Mouse (Mus musculus) left cerebral cortex, adult 11 months (tissue): ENCODE results near the gene Myl6b.
"Not testable (repeated sequence)": the region's sequence is repeated elsewhere in the genome, so short reads cannot be mapped to it uniquely, and the experiment has no call there.

Experiments used
- DNase-seq: peaks from one replicate; pipeline ENCODE4 v3.0.0; 2022; ENCODE audit warnings: low spot score

Myl6b gene

DNA sequence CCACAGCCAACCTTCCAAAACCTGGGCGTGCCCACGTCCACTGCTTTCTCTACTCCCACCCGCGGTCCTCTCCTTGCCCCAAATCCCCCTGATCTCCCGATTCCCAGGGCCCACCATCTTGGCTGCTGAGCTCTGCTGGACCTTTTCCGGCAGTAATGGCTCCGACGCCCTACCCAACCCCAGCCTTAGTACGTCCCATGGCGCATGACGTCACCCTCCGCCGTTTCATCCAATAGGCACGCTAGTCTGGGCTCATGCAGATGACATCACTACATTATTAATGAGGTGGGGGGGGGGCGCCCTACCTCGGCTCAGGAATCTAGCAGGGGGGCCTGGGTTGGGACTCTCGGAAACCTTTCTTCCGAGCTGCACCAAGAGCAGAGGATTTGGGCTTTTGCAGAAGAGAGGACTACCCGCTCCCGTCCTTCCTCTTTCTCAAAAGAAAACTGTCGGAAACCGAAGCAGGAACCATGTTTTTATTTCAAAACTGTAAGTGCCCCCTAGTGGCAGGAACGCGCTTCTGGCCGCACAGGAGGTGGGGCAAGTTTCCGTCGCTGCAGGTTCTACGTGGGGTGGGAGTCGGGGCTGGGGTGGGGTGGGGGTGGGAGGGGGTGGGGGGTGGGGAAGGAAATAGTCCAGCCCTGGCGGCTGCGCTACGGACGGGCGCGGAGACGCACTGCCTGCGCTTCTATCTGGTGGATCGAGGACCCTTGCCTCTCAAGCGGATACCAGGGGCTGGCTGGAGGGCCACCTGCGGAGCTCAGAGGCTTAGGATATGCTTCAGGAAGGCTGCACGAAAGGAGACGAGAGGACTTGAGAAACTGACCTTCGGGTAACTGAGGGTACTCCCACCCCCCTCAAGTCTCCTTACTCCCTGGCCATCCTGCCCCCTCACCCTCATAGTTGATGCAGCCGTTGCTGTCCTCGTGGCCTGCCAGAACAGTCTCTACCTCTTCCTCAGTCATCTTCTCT, 4.5 kb downstream of the Myl6b start, which contains the start of gene Myl6:
Myl6 (minus strand) TSS at position 451 of the 972 bp plus-strand sequence.
- DNase-seq: peak; percentile 96

DNA sequence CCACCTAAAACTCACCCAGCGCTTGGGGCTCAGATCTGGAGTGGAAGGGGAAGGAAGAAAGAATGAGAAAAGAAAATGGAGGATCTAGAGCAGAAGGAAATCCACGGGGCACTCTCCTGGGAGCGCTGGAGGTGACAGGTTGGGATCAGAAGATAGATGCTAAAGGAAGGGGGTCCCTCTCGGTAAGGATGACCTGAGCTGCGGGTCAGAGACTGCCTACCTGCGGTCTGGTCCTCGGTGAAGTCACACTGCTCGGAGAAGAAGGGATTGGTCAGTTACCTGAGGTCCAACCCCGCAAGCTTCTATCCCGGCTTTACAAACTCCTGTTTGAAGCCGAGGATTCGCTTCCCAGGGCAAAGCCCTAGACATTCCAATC, 5.2 kb downstream of the Myl6b start:
- no peak for DNase-seq

DNA sequence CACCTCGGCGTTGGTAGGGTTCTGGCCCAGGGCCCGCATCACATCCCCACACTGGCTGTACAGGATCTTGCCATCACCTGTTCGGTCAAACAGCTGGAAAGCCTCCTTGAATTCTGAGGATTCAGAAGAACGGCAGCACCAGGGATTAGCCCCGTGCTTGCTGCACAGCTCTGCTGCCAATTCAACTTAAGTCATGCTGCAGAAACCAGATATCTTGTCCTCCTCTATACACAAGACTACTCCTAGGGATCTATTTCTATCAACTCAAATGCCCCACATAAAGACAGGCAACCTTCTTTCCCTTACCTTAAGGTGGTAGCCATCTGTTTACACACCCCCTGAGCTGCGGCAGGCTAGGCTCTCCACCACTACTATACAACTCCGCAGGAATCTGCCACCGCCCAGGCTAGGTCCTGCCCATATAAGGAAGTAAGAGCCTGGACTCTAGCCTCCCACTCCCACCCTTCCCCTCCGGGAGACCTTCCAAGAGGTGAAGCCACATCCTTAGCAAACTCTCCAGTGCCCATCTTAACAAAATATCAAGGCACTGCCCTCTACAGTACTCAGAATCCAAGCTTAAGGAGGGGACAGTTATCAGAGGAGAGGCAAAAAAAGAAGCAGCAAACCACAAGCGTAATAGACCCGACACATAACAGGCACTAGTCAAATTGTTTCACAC, 5.7 kb downstream of the Myl6b start:
- no peak for DNase-seq

DNA sequence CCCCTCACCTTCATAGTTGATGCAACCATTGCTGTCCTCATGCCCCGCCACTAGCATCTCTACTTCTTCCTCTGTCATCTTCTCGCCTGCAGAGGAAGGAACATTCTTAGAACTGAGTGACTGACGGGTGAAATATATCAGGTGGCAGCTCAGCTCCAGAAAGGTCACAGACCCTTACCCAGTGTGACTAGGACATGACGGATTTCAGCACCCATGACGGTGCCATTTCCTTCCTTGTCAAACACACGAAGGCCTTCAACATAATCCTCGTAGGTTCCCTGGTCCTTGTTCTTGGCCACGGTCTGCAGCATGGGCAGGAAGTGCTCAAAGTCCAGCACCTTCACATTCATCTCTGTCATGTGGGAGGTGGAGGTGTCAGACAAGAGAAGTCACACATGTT, 6.4 kb downstream of the Myl6b start:
- not testable (repeated sequence) for DNase-seq

DNA sequence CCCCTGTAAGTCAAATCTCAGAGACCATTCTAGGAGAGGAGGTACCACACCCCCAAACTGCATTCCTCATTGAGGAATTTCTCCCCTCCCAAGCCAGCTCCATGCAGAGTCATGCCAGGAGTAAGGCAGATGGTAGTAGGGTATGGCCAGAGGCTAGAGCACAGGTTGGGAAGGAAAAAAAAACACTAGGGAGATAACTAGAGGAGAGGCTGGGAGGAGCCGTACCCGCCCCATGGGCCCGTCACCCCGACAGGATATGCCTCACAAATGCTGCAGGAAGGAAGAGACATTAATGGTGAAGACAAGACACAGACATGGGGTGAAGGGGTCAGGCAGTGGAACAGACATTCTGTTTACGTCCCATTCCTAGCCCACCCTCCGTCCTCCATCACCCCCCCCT, 7.0 kb downstream of the Myl6b start:
- no peak for DNase-seq

DNA sequence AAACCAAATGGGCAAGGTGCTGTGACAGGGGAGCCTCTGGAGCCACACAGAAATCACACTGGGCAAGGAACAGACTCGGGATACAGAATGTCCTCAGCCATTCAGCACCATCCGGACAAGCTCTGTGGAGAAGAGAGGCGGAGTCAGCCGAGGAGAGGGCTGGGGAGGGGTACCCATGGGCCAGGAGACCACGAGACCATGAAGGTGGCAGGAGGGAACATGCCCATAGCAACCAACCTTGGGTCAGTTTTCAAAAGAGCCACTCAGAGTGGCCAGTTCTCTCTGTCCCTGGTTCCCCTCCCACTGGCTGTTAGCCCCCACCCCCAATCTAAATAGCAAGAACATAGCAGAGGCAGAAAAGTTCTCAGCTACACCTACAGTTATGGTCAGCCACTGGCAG, 7.6 kb downstream of the Myl6b start:
- no peak for DNase-seq

DNA sequence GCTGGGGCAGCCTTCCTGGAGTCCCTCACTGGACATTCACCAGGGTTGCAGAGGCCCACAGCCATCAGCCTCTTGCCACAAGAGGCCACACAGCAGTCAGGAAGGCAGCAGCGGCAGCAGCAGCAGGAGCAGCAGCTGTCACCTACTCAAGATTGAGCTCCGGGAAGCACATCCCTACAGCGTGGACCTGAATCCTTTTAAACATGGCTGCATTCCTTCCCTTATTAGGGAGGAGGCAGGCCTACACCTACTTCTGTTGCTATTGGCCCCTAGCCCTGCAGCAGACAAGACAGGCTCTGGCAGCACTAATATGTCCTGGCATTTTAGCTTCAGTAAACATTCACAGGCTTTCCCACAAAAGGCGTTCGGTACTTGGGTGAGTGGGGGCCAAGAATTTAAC, 8.3 kb downstream of the Myl6b start:
- DNase-seq: no peak

DNA sequence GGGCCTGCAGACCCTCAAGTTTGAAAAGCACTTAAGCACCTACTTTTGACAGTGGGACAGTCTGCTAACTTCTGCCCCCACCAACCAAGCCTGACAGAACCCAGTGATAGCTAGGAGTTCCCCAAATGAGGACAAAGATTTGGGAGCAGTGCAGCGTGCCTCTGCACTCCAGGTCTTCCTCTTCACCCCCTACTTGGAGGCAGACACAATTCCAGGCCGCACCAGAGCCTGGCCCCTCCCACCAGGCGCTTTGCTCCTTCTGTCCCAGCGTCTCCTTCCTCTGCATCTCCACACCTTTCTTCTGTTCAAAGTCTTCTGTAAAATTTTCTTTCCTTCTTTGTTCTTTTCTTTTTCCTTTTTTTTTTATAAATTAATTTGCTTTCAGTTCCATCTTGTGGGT, 8.7 kb downstream of the Myl6b start:
- DNase-seq: no peak

DNA sequence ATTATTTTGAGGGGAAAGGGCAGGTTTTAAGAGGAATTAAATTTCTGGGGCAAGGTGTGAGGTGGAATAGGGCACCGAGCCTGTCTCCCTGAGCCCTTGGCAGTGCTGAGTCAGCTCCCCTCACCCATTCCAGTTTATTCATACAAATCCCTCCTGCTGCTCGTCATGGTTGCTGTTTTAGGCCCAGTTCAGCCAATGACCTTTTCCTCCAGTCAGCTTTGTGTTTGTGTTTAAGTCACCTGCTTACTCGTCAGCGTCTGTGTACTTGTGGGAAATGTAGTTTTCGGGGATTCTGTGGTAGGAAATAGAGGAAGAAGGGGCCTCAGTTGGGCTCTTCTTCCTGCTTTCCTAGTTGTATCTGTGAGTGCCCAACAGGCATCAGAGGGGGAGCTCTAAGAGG, 9.1 kb downstream of the Myl6b start:
- DNase-seq: no peak

DNA sequence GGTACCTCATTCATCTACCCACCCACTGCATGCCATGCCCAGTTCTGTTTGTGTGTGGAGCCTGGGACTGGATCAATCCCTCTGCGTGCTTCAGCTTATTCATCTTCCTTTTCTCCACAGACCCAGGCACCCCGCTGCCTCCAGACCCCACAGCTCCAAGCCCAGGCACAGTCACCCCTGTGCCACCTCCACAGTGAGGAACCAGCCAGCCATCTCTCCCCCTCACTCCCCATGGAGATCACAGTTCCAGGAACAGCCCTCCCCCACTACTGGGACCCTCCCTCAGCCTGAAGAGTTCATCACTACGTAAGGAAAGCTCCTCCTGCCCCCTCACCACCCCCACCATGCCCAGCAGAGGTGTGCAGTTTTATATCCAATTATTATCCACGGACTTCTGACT, 9.7 kb downstream of the Myl6b start:
- no peak for DNase-seq

DNA sequence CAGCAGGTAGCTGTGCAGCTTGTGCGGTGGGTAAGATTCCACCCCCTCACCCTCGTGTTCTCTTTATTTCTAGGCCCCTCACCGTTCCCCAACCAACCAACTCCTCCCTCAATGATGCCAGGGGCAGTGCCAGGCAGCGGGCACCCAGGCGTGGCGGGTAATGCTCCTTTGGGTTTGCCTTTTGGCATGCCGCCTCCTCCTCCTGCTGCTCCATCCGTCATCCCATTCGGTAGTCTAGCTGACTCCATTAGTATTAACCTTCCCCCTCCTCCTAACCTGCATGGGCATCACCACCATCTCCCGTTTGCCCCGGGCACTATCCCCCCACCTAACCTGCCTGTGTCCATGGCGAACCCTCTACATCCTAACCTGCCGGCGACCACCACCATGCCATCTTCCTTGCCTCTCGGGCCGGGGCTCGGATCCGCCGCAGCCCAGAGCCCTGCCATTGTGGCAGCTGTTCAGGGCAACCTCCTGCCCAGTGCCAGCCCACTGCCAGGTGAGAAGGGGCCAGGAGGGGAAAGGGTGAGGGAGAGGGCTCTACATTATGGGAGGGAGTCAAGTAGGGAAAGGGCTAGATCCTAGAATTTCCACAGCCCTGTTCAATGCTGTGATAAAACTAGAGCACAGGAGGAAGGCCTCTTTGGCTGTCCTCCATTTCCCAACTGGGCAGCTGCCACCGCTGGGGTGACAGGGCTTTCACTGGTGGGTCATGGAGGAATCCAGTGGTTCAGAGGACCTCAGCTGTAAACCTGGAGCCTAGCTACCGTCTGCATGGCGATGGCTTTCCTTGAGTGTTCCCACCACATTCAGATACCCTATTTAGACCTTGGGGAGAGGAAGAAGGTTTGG, 10.4 kb downstream of the Myl6b start:
- DNase-seq: no peak

DNA sequence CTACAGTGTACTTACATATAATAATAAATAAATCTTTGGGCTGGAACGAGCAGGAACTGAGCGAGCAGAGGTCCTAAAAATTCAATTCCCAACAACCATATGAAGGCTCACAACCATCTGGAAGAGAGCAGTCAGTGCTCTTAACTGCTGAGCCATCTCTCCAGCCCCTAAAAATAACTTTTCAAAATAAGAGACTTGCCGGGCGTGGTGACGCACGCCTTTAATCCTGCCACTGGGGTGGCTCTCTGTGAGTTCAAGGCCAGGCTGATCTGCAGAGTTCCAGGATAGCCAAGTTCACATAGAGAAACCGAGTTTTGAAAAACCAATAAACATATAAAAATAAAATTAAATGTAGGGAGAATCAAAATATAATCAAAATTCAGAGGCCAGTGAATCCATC, 12.1 kb downstream of the Myl6b start:
- DNase-seq: no peak

DNA sequence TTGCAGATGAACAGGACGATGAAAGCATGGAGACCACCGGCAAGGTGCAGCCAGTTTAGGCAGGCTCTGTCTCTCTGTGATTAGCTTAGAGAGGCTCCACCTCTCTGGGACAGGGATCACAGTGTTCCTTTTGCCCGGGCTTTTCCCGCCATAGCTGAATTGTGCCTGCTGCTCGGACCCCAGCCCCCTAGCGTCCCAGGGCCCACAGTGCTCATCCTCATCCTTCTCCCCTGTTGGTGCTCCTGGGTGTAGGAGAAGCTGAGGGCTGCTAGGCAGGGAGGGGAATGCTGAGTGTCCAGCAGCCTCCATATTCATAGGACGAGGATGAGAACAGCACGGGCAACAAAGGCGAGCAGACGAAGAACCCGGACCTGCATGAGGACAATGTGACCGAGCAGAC, 24.1 kb downstream of the Myl6b start:
- no peak for DNase-seq

DNA sequence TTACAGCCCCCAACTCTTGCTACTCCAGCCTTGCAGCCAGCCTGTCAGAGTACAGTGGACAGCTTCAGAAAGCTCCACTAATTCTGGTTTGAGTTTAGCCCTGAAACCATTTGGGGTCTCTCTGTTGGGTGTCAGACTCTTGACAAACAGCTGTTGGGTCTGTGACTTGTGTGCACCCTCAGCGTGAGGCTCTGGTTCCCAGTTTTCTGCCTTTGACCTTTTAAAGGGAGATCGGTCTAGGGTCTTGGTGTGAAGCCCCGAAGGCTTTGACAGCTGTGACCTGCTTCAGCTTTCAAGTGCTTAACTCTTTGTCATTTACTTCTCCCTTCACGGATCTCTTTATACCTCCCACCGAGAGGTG, 38.2 kb downstream of the Myl6b start:
- DNase-seq: no peak

DNA sequence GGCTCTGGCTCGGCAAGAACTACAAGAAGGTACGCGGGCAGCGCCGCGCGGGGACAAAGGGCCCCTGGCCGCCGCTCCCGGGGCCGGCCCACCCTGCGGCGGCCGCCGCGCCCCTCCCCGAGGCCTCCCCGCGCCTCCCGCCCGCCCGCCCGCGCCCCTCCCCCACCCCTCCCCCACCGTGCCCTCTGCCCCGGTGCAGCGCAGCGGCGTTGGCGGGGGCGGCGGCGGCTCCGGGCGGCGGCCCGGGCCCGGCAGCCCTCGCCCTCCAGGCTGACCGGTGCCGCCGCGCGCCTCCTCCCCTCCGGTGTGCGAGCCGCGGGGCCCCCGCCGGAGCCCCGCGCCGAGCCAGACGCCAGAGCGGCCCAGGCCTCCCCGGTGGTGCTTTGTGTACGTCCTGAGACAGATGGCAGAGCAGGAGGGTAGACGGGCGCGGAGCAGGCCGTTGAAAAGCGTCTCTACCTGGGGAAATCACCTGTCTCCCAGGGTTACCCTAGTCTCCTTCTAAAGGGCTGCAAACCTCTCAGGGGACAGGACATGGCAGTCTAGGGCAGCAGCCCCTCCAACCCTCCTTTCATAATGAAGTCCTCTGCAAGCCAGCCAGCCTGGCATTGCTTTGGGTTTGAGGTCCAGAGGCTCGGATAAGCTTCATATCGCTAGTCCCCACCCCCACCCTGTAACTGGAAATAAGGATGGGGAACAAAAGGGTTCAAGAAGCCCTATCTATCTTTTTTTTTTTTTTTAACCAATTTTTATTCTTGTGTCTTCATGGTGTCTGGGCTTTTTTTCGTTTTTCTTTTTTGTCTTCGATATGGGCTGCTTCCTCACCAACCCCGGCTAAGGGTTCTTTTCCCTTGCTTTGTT, 38.8 kb downstream of the Myl6b start:
- no peak for DNase-seq

DNA sequence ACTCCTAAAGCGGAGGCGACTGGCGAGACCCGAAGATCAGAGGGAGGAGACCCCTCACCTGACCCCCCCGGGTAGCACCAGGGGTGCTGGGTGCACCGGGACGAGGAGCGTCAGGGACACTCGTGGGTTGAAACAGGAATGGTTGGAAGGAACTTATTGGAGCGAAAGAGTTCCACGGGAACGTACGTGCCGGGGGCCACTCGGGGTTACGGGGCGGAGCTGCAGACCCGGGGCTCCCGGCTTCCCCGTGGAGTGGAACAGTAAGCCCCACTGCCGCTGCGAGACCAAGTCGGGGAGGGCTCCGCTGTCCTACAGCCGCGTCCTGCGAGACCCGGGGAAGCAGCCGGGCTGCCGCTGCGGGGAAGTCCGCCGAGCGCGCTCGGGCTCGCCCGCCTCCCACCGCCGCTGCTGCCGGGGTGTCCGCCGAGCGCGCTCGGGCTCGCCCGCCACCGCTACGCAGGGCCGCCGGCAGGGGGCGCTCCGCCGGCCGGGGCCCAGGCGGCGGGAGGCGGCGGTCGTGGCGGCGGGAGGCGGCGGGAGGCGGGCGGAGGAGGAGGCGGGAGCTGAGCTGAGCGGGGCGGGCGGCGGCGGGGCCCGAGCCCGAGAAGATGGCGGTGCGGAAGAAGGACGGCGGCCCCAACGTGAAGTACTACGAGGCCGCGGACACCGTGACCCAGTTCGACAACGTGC, 39.6 kb downstream of the Myl6b start, which contains the start of gene Smarcc2:
Smarcc2 (plus strand) TSS at position 530 of the 690 bp plus-strand sequence.
- DNase-seq: peak; percentile 61

DNA sequence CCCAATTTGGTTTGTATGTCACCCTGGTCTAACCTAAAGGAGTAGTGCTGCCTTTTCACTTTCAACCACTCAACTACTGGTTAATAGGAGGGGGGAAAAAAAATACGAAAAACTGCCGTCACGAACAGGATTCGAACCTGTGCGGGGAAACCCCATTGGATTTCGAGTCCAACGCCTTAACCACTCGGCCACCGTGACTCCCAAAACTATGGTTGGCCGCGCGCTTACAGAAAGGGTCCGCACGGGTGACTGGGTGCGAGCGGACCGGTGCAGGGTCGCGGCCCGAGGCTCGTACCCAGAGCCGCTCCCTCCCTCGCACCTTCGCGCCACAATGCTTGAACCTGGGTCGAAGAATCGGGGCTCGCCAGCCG, 40.2 kb downstream of the Myl6b start:
- DNase-seq: peak; percentile 78

DNA sequence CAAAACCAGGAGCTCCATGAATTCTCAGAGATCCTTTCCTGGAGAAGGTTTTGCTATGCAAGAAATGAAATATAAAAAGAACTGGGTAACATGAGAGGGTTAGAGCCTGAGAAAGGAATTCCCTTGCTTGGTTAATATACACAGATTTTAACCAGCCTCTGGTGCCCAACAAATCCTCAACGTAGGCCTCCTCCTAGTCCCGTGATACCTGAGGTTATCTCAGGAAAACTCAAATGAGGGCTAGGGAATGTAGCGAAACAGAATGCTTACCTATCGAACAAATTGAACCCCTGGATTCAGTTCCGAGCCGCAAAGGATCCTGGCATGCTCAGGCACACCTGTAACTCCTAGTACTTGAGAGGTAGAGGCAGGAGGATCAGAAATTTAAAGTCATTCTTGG, 40.8 kb downstream of the Myl6b start:
- DNase-seq: no peak

DNA sequence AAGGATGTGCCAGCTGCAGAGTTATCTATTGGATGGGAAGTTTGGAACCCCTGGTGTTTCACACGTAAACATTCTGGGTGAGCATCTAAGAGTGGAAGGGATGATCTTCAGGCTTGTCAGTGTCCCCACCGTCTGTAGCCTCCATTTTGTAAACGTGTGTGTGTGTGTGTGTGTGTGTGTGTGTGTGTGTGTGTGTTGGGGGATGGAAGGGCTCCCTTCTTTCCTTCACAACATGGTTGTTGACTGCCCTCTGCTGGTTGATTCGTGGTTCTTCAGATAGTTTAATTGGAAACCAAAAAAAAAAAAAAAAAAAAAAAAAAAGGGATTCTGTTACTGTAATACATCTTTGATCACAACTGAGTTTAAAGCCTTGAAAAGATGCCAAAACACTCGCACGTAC, 43.2 kb downstream of the Myl6b start:
- DNase-seq: peak; percentile 35

DNA sequence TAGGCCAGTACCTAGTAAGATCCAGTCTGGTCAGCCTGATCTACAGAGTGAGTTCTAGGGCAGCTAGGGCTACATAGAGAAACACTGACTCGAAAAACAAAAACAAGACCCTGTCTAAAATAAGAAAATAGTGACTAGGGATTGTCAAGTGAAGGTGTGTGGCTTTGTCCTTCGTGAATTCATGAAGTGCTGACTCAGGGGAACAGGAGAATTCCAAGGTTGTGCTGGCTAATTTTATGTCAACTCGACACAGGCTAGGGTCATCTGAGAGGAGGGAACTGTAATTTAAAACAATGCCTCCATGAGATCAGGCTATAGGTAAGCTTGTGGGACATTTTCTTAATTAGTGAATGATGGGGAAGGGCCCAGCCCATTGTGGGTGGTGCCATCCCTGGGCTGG, 44.0 kb downstream of the Myl6b start:
- DNase-seq: no peak

DNA sequence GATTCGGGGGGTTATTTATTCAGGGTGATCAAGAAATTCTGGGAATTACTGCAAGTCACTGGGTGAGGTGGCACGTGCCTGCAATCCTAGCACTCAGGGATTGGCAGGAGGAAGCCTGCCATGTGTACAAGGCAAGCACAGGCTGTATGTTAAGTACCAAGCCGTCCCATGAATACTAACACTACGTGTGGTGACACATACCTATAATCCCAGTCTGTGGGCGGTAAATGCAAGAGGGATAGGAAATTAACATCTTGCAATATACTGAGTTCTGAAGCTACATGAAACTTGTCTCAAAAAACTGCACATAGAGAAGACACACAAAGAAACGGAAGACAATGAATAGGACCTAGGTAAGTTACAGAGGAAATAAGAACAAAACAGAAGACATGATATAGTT, 47.5 kb downstream of the Myl6b start:
- DNase-seq: no peak
